Mouse (Mus musculus): Measurements from ENCODE around the gene Sh3kbp1.

DNA sequence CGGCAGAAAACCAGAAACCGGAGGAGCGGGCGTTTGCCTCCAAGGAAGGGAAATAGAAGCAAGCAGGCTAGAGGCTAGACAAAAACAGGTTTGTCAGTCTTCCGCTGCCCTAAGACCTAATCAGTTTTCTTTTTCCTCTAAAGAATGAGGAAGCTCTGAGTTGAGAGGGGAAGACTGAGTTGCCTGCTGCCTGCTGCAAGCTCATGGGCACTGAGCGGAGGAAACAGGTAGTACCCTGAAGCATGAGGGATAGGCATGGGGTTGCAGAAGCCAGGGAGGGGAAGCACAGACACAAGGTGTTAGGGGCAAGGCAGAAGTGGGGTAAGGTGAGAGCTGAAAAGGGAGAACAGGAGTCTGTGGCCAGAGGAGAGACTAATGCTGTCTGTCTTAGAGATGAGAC, 297.7 kb downstream of the Sh3kbp1 start:
- TF ChIP-seq CTCF (IDR thresholded peaks at IDR 0.05; ENCODE audit: control insufficient read depth, insufficient read depth, low read length), result no peak
- TF ChIP-seq POLR2A (IDR thresholded peaks at IDR 0.05; ENCODE audit: borderline replicate concordance, control insufficient read depth, low read depth, low read length), result no peak

Measured in bone marrow, adult 2 months (tissue).